Mouse (Mus musculus) ES-E14 (cell line): ENCODE results near the gene Clrn1.

Source experiments
- MAFK ChIP-seq: IDR thresholded peaks from 2 replicates; pipeline ENCODE4 v1.6.1; 2014; ENCODE audit warnings: mild to moderate bottlenecking, low read depth, low read length, inconsistent platforms; ENCODE audit not compliant: insufficient read depth
- ZC3H11A ChIP-seq: IDR thresholded peaks from 2 replicates; pipeline ENCODE4 v1.6.1; 2012; ENCODE audit warnings: low read depth, mild to moderate bottlenecking, inconsistent platforms, low read length, borderline replicate concordance
- ZNF384 ChIP-seq: IDR thresholded peaks from 2 replicates; pipeline ENCODE4 v1.6.1; 2012; ENCODE audit warnings: low read depth, low read length, inconsistent platforms

DNA sequence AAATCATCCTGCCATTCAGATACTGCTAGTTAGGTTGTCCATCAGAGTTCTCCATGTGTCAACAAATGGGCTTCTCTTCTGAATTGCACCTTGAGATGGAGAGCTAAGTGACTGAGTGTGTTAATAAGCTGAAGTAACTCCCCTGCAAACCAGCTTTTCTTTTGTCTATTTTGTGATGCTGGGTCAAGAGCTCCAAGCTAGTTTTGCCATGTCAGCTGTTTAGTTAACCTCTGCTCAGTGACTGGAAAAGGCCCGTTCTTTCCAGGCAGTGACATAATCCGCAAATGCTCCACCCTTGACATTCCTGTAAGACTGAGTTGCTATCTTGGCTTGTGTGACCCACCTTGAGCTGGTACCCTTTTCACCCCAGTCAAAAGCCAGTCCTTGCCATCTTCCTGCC, 22.2 kb downstream of the Clrn1 start:
- TF ChIP-seq ZC3H11A (no peak), ZNF384 (no peak), MAFK (peak; percentile 56; the same call in 1 of the 2 replicates)
